Mouse (Mus musculus): ENCODE results near the gene Prokr2. TPM values are rescaled to one million over a fixed set of nuclear protein-coding genes. Genes with fewer than 3 reads are reported as not detected.

Gene Prokr2
- 2.5 and 3.2 TPM in 2 replicates for polyA plus RNA-seq (2016; fragmentation: Nextera tagmentation; extraction: Ambion mirVana)

- ATAC-seq (ENCODE audit: insufficient number of reproducible peaks, insufficient read depth, low FRiP score, low TSS enrichment, low read depth) = peak; percentile 66
- no peaks in the 10 kb centered on the region for H3K36me3 ChIP-seq
- peaks cover 11% of the 10 kb centered on the region for H3K4me1 ChIP-seq (replicated peaks)
- H3K9me3 ChIP-seq = no peaks in the 10 kb centered on the region
- H3K27ac ChIP-seq = no peak within 1 kb of the TSS
- peak within 1 kb of the TSS; percentile 57 for H3K4me3 ChIP-seq (replicated peaks)
- H3K9ac ChIP-seq (replicated peaks) = peak within 1 kb of the TSS; percentile 59
- H3K27me3 ChIP-seq = peaks cover 34% of the 10 kb centered on the region
- WGBS = 1% methylated on average over 29 of the region's 29 CpGs
- H3K4me2 ChIP-seq = peak within 1 kb of the TSS; percentile 96
Observed at GRCm38 (mm10) chr2:132385194-132385838, at the start of gene Prokr2. Gene Prokr2 (minus strand): TSS chr2:132385447.

GRCm38 (mm10) chr2:132427160-132427941 is 42.1 kb upstream of the Prokr2 start:
- no peak overlapping the region for H3K9ac ChIP-seq (replicated peaks)
- H3K9me3 ChIP-seq = no peaks in the 10 kb centered on the region
- no peaks in the 10 kb centered on the region for H3K27me3 ChIP-seq
- H3K4me1 ChIP-seq (replicated peaks) = peaks cover 12% of the 10 kb centered on the region
- H3K36me3 ChIP-seq = no peaks in the 10 kb centered on the region
- ATAC-seq (ENCODE audit: insufficient number of reproducible peaks, insufficient read depth, low FRiP score, low TSS enrichment, low read depth) = no peak
- WGBS = 59% methylated on average over 17 of the region's 17 CpGs
- H3K4me3 ChIP-seq (replicated peaks) = no peak overlapping the region
- no peak overlapping the region for H3K27ac ChIP-seq
- H3K4me2 ChIP-seq = no peak overlapping the region

- Histone ChIP-seq H3K36me3 (no peaks in the 10 kb centered on the region), H3K4me3 (replicated peaks) (no peak overlapping the region), H3K27ac (no peak overlapping the region), H3K4me2 (no peak overlapping the region), H3K9me3 (no peaks in the 10 kb centered on the region; the same call in 1 of the 2 replicates), H3K4me1 (replicated peaks) (peaks cover 12% of the 10 kb centered on the region), H3K27me3 (no peaks in the 10 kb centered on the region), H3K9ac (replicated peaks) (no peak overlapping the region)
- WGBS = 77% methylated on average over 6 of the region's 6 CpGs
- ATAC-seq (ENCODE audit: insufficient number of reproducible peaks, insufficient read depth, low FRiP score, low TSS enrichment, low read depth) = no peak
Observed at GRCm38 (mm10) chr2:132425576-132425975, 40.3 kb upstream of the Prokr2 start.

GRCm38 (mm10) chr2:132423411-132424047 is 38.3 kb upstream of the Prokr2 start:
- no peak for ATAC-seq (ENCODE audit: insufficient number of reproducible peaks, insufficient read depth, low FRiP score, low TSS enrichment, low read depth)
- H3K27me3 ChIP-seq = no peaks in the 10 kb centered on the region

GRCm38 (mm10) chr2:132422846-132423245 is 37.6 kb upstream of the Prokr2 start:
- Histone ChIP-seq H3K27me3 (no peaks in the 10 kb centered on the region), H3K9ac (replicated peaks) (no peak overlapping the region), H3K36me3 (no peaks in the 10 kb centered on the region), H3K9me3 (no peaks in the 10 kb centered on the region; the same call in 1 of the 2 replicates), H3K27ac (no peak overlapping the region), H3K4me3 (replicated peaks) (no peak overlapping the region), H3K4me1 (replicated peaks) (peaks cover 11% of the 10 kb centered on the region), H3K4me2 (no peak overlapping the region)
- 88% methylated on average over 9 of the region's 9 CpGs for WGBS
- no peak for ATAC-seq (ENCODE audit: insufficient number of reproducible peaks, insufficient read depth, low FRiP score, low TSS enrichment, low read depth)

More at GRCm38 (mm10) chr2:132423411-132424047, 38.3 kb upstream of the Prokr2 start:
- Histone ChIP-seq H3K4me1 (replicated peaks) (peaks cover 12% of the 10 kb centered on the region), H3K4me3 (replicated peaks) (no peak overlapping the region), H3K27ac (no peak overlapping the region), H3K36me3 (no peaks in the 10 kb centered on the region), H3K9me3 (no peaks in the 10 kb centered on the region; the same call in 1 of the 2 replicates), H3K4me2 (no peak overlapping the region), H3K9ac (replicated peaks) (no peak overlapping the region)
- WGBS = 66% methylated on average over 7 of the region's 7 CpGs

- Histone ChIP-seq H3K4me1 (replicated peaks) (no peaks in the 10 kb centered on the region), H3K27me3 (no peaks in the 10 kb centered on the region), H3K9ac (replicated peaks) (no peak overlapping the region), H3K36me3 (no peaks in the 10 kb centered on the region), H3K4me2 (no peak overlapping the region), H3K4me3 (replicated peaks) (no peak overlapping the region), H3K9me3 (no peaks in the 10 kb centered on the region; the same call in 1 of the 2 replicates), H3K27ac (no peak overlapping the region)
- 76% methylated on average over 2 of the region's 2 CpGs for WGBS
- ATAC-seq (ENCODE audit: insufficient number of reproducible peaks, insufficient read depth, low FRiP score, low TSS enrichment, low read depth) = no peak
Observed at GRCm38 (mm10) chr2:132418414-132418813, 33.2 kb upstream of the Prokr2 start.

- ATAC-seq (ENCODE audit: insufficient number of reproducible peaks, insufficient read depth, low FRiP score, low TSS enrichment, low read depth) = no peak
- Histone ChIP-seq H3K4me2 (no peak overlapping the region), H3K4me3 (replicated peaks) (no peak overlapping the region), H3K4me1 (replicated peaks) (no peaks in the 10 kb centered on the region), H3K9me3 (no peaks in the 10 kb centered on the region), H3K9ac (replicated peaks) (no peak overlapping the region), H3K27ac (no peak overlapping the region), H3K27me3 (no peaks in the 10 kb centered on the region), H3K36me3 (no peaks in the 10 kb centered on the region)
- whole genome bisulfite sequencing = 87% methylated on average over 4 of the region's 4 CpGs
Observed at GRCm38 (mm10) chr2:132410126-132410525, 24.9 kb upstream of the Prokr2 start.

GRCm38 (mm10) chr2:132398136-132398535 is 12.9 kb upstream of the Prokr2 start:
- Histone ChIP-seq H3K27me3 (no peaks in the 10 kb centered on the region), H3K4me2 (no peak overlapping the region), H3K9me3 (peaks cover 15% of the 10 kb centered on the region), H3K9ac (replicated peaks) (no peak overlapping the region), H3K36me3 (no peaks in the 10 kb centered on the region), H3K27ac (no peak overlapping the region), H3K4me3 (replicated peaks) (no peak overlapping the region), H3K4me1 (replicated peaks) (peaks cover 11% of the 10 kb centered on the region)
- ATAC-seq (ENCODE audit: insufficient number of reproducible peaks, insufficient read depth, low FRiP score, low TSS enrichment, low read depth) = no peak
- WGBS = 84% methylated on average over 8 of the region's 8 CpGs

GRCm38 (mm10) chr2:132395753-132396152 is 10.5 kb upstream of the Prokr2 start:
- H3K9me3 ChIP-seq = peaks cover 15% of the 10 kb centered on the region
- H3K27ac ChIP-seq = no peak overlapping the region
- H3K4me1 ChIP-seq (replicated peaks) = peaks cover 11% of the 10 kb centered on the region
- WGBS = 23% methylated on average over 1 of the region's 1 CpGs
- no peak overlapping the region for H3K9ac ChIP-seq (replicated peaks)
- no peak for ATAC-seq (ENCODE audit: insufficient number of reproducible peaks, insufficient read depth, low FRiP score, low TSS enrichment, low read depth)
- no peaks in the 10 kb centered on the region for H3K36me3 ChIP-seq
- H3K4me2 ChIP-seq = no peak overlapping the region
- no peaks in the 10 kb centered on the region for H3K27me3 ChIP-seq
- H3K4me3 ChIP-seq (replicated peaks) = no peak overlapping the region

- no peaks in the 10 kb centered on the region for H3K36me3 ChIP-seq
- peaks cover 11% of the 10 kb centered on the region for H3K4me1 ChIP-seq (replicated peaks)
- H3K27me3 ChIP-seq = peaks cover 7% of the 10 kb centered on the region
- H3K9ac ChIP-seq (replicated peaks) = no peak overlapping the region
- H3K4me3 ChIP-seq (replicated peaks) = no peak overlapping the region
- no peak for ATAC-seq (ENCODE audit: insufficient number of reproducible peaks, insufficient read depth, low FRiP score, low TSS enrichment, low read depth)
- no peak overlapping the region for H3K27ac ChIP-seq
- 79% methylated on average over 8 of the region's 8 CpGs for WGBS
- H3K4me2 ChIP-seq = no peak overlapping the region
- H3K9me3 ChIP-seq = no peaks in the 10 kb centered on the region
Observed at GRCm38 (mm10) chr2:132390607-132391160, 5.4 kb upstream of the Prokr2 start.

GRCm38 (mm10) chr2:132389562-132389961 is 4.3 kb upstream of the Prokr2 start:
- H3K36me3 ChIP-seq = no peaks in the 10 kb centered on the region
- ATAC-seq (ENCODE audit: insufficient number of reproducible peaks, insufficient read depth, low FRiP score, low TSS enrichment, low read depth) = no peak
- H3K4me3 ChIP-seq (replicated peaks) = no peak overlapping the region
- 23% methylated on average over 7 of the region's 7 CpGs for WGBS
- no peak overlapping the region for H3K9ac ChIP-seq (replicated peaks)
- H3K4me1 ChIP-seq (replicated peaks) = peaks cover 15% of the 10 kb centered on the region
- peaks cover 17% of the 10 kb centered on the region for H3K27me3 ChIP-seq
- no peaks in the 10 kb centered on the region for H3K9me3 ChIP-seq
- no peak overlapping the region for H3K27ac ChIP-seq
- H3K4me2 ChIP-seq = no peak overlapping the region
